Mouse (Mus musculus) thymus, postnatal 36 days (tissue): ENCODE results near the gene Fgfr2.

Experiments
- DNase-seq, 2 experiments: peaks; one replicate each; pipeline ENCODE4 v3.0.0; 2022; ENCODE audit warnings: mixed read lengths in 2 of 2

The Fgfr2 gene

GRCm38 (mm10) chr7:132641606-132642005 is 481.5 kb downstream of the Fgfr2 start:
- DNase-seq: no peak

GRCm38 (mm10) chr7:132640946-132641345 is 482.2 kb downstream of the Fgfr2 start:
- no peak for DNase-seq

- no peak for DNase-seq
Observed at GRCm38 (mm10) chr7:132638446-132639087, 484.6 kb downstream of the Fgfr2 start.

DNA sequence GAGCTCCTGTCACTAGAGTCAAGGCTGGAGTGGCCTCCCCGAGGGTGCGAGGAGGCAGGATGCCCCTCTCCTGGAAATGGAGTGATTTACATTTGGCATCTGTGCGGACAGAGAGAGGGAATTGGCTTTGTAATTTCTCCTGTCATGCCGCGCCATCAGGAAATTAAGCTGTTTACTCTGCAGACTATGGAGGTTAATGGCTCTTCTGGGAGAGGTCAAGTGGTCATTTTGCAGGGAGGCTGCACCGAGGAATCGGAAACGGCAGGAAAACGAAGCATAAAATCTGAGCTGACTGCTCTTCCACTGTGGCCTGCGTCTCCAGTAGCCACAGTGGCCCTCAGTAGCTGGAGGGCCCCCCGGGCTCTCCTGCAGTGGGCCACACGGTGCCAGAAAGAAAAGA is 485.9 kb downstream of the Fgfr2 start:
- DNase-seq: no peak

GRCm38 (mm10) chr7:132631313-132631712 is 491.8 kb downstream of the Fgfr2 start:
- no peak for DNase-seq

GRCm38 (mm10) chr7:132627448-132627847 is 495.7 kb downstream of the Fgfr2 start:
- no peak for DNase-seq

GRCm38 (mm10) chr7:132626174-132626573 is 497.0 kb downstream of the Fgfr2 start:
- DNase-seq: no peak

DNA sequence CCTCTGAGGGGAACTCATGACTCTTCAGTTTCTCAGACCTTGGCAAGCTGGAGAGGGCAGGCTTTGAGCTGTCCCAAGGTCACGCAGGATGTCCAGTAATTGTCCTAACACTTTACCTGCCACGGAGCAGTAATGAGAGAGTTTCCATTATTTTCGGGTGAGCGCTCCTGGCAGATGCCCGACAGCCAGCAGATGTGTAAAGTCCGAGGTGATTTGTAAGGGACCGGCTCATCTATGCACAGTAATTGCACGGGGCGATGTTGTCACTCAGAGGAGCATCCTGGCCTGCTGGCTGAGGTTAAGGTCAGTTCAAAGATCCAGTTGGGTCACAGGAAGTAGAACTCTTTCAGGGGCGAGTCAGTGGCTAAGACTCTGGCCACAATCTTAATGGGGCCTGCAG is 499.0 kb downstream of the Fgfr2 start:
- DNase-seq: no peak

DNA sequence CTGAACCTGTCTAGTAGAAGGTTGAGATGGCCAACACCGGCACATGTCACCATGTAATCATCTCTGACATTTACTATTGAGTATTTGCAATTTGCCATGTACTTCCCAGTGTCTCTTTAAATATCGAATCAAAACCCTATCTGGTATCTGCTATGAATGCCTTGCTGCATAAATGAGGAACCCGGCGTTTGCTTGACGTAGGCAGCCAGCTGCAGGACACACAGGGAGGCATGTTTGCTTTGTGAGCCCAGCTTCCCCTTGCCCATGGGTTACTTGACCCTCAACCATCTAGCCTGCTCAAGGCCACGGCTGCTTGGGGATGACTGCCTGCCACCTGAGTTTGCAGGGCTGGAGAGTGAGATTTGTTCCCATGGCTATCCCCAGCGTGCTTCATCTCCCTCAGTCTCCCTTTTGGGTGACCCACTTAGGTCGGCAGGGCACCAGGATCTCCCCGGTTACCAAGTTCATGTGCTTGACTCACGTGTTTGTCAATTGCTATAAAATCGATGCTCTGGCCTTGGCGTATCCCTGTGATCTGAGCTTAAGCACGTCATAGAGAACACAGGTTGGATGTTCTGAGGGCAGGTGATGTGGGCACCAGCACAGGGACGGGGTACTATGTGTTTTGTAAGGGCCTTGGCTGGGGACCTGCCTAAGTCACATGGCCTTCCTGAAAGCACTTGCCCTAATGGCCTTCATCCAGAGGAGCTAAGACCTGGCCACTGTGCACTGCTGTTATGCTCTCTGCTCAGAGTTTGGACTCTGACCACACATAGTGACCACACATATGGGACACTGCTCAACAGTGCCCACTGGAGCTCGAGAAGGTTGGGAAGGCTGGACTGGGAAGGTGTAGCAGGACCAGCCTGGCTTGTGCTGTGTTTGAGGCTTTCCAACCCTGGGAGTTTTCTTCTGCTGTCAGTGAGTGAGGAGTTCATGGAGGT is 502.9 kb downstream of the Fgfr2 start:
- DNase-seq: no peak

DNA sequence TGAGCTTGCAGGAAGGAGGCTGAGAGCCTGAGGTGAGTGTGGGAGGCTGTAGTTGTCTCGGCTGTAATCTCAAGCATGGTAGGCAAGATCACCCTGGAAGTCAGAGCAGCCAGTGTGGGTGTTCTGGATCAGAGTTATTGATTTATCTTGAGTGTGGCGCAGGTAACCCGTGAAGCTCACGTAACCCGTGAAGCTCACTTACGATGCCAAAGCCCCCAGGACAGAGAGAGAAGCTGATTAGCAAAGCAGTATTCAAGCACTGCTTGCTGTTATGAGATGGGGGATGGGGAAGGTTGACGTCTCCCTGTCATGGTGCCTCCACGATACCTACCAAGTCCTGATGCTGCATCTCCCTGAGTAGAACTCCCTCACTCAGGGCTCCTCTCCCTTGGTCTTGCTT is 503.6 kb downstream of the Fgfr2 start:
- no peak for DNase-seq

DNA sequence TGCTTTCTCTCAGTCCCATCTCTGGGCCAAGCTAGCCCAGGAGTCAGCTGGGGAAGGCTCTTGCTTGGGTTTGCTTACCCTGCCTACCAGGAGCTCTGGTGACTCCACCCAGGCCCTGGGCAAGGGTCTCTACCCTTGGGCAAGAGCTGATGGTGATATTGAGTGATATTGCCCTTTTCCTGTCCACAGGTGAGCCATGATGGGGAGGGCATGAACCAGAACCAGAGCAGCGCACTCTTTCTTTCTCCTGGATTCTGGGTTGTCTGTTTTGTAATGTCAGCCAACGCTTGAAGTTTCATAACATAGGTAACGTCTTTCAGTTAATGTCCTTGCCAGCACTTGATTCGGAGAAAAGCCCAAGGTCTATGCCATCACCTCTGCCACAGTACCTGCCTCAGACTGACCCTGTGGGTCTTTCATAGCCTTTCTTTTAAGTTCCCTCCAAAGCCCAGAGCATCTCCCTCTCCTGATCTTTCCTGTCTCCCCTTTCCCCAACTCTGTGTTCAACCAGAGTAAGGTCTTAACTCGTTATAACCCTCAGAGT is 506.1 kb downstream of the Fgfr2 start:
- DNase-seq: no peak

DNA sequence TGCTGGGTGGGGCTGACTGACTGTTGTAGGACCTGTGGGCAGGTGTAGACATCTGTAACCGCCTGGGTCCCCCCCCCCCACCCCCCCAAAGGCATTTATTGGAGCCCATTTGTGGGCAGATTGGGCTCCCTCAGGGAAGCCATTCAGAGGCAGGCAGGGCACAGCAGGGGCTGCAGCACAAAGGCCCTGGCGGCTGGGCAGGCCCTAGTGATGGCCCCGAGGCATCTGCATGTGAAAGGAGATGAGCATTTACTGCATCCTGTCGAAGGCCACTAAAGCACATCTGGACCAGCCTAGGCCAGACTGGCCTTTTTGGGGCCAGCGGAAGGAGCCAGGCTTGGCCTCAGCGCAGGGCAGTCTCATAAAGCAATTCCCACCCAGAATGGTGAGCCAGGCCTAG is 506.8 kb downstream of the Fgfr2 start:
- no peak for DNase-seq

DNA sequence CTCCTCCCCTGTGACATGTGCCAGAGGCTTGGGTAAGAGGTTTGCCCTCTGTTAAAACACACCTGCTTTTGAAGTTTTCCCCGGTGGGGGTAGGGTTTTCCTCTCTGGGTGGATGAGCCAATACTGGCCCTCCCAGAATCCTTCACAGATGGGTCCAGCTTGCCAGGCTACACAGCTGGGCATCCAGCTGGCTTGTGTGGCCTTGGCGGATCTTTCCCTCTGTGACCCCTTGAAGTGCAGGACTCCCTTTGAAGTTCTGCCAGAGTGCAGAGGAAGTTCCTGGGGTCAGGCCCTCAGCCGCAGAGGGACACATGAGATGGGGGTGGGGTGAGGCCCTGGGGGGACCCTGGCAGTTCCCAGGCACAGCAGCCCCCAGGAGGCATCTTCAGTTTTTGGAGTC is 507.8 kb downstream of the Fgfr2 start:
- DNase-seq: no peak

GRCm38 (mm10) chr7:132611530-132611929 is 511.6 kb downstream of the Fgfr2 start:
- no peak for DNase-seq

- peak; percentile 69 to 70 for DNase-seq
Observed at GRCm38 (mm10) chr7:132610468-132611318, 512.5 kb downstream of the Fgfr2 start, which contains the start of gene Lhpp. Lhpp (plus strand) TSS chr7:132610638.

DNA sequence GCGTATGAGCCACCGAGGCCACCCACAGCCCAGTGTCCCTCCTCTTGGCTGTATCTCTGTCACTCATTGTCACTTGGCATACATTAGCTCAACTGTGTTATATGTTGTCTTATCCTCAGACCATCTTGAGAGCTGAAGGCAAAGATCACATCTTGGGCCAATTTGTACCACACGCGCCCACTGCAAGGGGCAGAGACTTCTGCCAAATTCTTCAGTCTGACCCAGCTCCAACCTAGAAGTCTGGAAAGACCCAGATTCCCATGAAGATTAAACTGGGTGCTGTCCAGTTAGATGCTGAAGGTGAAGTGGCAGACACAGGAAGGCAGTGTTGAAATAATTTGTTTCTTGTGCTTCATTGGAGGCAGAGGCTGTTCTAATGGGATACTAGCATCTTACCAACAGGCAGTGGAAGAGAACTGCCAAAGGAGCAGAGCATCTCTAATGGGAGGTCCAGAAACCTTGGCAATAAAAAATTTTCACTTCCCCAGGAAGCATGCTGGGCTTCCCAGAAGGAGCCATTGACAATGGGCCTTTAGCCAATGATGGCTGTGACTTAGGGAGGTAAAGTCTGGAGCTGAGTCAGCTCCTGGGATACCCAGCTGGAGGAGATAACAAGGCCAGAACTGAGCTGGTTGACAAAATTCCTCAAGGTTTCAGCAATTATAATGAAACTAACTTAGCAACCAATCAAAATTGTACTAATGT is 514.7 kb downstream of the Fgfr2 start:
- DNase-seq: no peak

GRCm38 (mm10) chr7:132605689-132606088 is 517.5 kb downstream of the Fgfr2 start:
- no peak for DNase-seq

DNA sequence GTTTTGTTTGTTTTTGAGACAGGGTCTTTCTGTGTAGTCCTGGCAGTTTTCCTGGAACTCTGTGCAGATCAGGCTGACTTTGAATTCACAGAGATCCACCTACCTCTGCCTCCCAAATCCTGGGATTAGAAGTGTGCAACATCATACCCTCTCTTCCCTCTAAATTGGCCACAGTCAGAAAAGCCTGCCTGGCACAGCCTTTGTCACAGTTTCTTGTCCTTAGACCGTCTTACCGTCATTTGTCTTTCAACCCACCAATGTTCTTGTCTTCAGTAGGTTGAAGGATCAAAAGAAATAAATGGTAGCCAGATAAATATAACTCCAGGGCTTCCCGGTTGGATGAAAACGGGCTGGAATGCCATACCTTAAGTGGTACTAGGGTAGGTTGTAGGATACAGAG is 518.4 kb downstream of the Fgfr2 start:
- DNase-seq: no peak

DNA sequence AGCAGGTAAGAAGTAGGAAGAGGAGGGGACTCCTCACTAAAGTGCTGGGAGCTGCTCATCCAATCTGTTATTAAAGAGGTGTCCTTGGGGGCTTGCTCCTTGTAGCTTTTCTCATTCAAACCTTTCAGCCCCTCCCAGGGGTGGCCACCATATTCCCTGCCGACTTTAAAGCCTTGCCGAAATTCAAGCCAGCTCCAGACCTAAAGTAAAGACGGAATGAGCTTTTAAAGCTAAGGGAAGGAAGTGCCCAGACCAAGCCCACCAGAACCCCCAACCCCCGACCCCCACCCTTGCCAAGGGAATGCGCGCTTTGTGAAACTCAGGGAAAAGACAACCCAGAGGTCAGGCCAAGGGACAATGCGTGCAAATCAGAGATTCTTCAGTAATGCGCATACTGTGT is 522.2 kb downstream of the Fgfr2 start:
- DNase-seq: no peak

GRCm38 (mm10) chr7:132600026-132600425 is 523.1 kb downstream of the Fgfr2 start:
- peak; percentile 10 to 27 for DNase-seq

DNA sequence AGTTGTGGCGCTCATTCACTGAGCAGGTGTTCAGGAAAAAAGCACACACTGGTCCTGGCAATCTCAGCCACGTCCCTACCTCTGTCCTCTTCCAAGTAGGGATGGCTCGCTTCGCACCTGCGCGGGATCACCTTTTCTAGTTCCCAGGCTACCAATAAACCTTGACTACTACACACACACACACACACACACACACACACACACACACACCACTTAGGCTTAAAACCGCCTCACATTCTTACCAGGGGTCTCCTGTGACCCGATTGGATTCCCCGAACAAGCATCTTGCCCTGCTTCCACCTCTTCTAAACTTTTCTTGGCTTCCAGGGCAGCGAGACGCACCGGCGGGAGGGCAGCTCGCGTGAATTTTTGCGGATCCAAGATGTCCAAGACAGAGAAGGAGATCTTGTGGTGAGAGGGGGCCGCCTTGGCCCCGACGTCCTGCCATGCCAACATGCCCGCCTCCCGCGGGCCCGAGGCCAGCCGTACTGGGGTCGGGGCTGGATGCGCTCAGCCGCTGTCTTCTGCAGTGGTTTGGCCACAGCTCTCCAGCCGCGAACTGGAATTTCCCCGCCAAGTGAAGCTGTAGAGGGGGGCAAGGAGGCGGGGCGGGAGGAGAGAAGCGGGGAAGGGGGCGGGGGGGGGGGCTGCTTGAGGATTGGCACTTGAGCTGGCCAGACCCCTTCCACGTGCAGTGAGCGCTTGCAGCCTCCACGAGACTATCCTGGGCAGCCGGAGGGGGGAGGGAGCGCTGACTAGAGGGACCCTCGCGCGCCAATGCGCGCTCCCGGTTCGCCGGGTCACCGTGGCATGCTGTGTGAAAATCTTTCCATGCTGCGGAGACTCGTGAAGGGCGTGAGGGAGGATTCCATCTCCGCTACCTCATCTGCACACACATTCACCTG is 523.8 kb downstream of the Fgfr2 start, which contains the start of gene Nkx1-2:
Gene Nkx1-2, minus strand, starts transcription at position 567 of the 905 bp plus-strand sequence.
- no peak for DNase-seq
